Mouse (Mus musculus) ES-CJ7 (cell line): ENCODE data around the gene Bcl2l11.

Experiments
- DNase-seq: peaks from one replicate; pipeline ENCODE4 v3.0.0; 2011; ENCODE audit warnings: low read depth, low spot score

Bcl2l11 gene

GRCm38 (mm10) chr2:128138924-128139323, 13.1 kb downstream of the Bcl2l11 start:
- no peak for DNase-seq

GRCm38 (mm10) chr2:128139781-128140180, 13.9 kb downstream of the Bcl2l11 start:
- DNase-seq: no peak

GRCm38 (mm10) chr2:128140183-128140582, 14.3 kb downstream of the Bcl2l11 start:
- peak; percentile 15 for DNase-seq

GRCm38 (mm10) chr2:128143992-128144391, 18.2 kb downstream of the Bcl2l11 start:
- DNase-seq: no peak

GRCm38 (mm10) chr2:128145433-128145832, 19.6 kb downstream of the Bcl2l11 start:
- no peak for DNase-seq

GRCm38 (mm10) chr2:128149596-128149995, 23.8 kb downstream of the Bcl2l11 start:
- no peak for DNase-seq

GRCm38 (mm10) chr2:128152211-128152610, 26.4 kb downstream of the Bcl2l11 start:
- DNase-seq: no peak

- DNase-seq: no peak
Observed at GRCm38 (mm10) chr2:128152845-128153550, 27.2 kb downstream of the Bcl2l11 start.

- DNase-seq: no peak
Observed at GRCm38 (mm10) chr2:128153551-128153910, 27.7 kb downstream of the Bcl2l11 start.

GRCm38 (mm10) chr2:128155412-128156066, 29.7 kb downstream of the Bcl2l11 start:
- DNase-seq: no peak

GRCm38 (mm10) chr2:128156067-128156462, 30.2 kb downstream of the Bcl2l11 start:
- DNase-seq: no peak

- DNase-seq: no peak
Observed at GRCm38 (mm10) chr2:128156557-128157412, 30.9 kb downstream of the Bcl2l11 start.

GRCm38 (mm10) chr2:128158734-128159410, 33.0 kb downstream of the Bcl2l11 start:
- DNase-seq: no peak

- DNase-seq: no peak
Observed at GRCm38 (mm10) chr2:128159619-128160125, 33.8 kb downstream of the Bcl2l11 start.

- DNase-seq: no peak
Observed at GRCm38 (mm10) chr2:128163177-128163576, 37.3 kb downstream of the Bcl2l11 start.

- DNase-seq: no peak
Observed at GRCm38 (mm10) chr2:128166623-128167423, 41.0 kb downstream of the Bcl2l11 start.

GRCm38 (mm10) chr2:128167930-128168329, 42.1 kb downstream of the Bcl2l11 start:
- DNase-seq: no peak

- DNase-seq: no peak
Observed at GRCm38 (mm10) chr2:128169486-128169885, 43.6 kb downstream of the Bcl2l11 start.

- DNase-seq: no peak
Observed at GRCm38 (mm10) chr2:128169972-128170371, 44.1 kb downstream of the Bcl2l11 start.

- DNase-seq: no peak
Observed at GRCm38 (mm10) chr2:128170614-128171013, 44.8 kb downstream of the Bcl2l11 start.

- no peak for DNase-seq
Observed at GRCm38 (mm10) chr2:128172266-128172665, 46.4 kb downstream of the Bcl2l11 start.
